Mouse (Mus musculus): ENCODE results near the gene BC025446. TPM values are rescaled to one million over a fixed set of nuclear protein-coding genes. Genes with fewer than 3 reads are reported as not detected.

Gene BC025446
- polyA plus RNA-seq, 1 experiment from 2014 or later = 0.16 TPM

- Histone ChIP-seq H3K36me3 (ENCODE audit: insufficient read depth) (no peaks in the 10 kb centered on the region), H3K4me2 (no peak overlapping the region), H3K9ac (no peak overlapping the region), H3K4me3 (ENCODE audit: low read depth, low read length) (no peak overlapping the region), H3K4me1 (ENCODE audit: insufficient read depth) (no peaks in the 10 kb centered on the region), H3K27me3 (ENCODE audit: insufficient read depth, low read length) (no peaks in the 10 kb centered on the region), H3K27ac (ENCODE audit: low read depth) (no peak overlapping the region), H3K9me3 (ENCODE audit: low read depth, low read length) (no peaks in the 10 kb centered on the region)
- ATAC-seq (ENCODE audit: insufficient read depth) = no peak
- no peak for TF ChIP-seq CTCF (IDR thresholded peaks at IDR 0.05; ENCODE audit: low read depth)
- WGBS = 64% methylated on average over 3 of the region's 3 CpGs
- DNase-seq = no peak
Measured at GRCm38 (mm10) chr15:75237736-75238288, 21.6 kb downstream of the BC025446 start.

- no peak for DNase-seq
- WGBS = 51% methylated on average over 2 of the region's 2 CpGs
Measured at GRCm38 (mm10) chr15:75240558-75240957, 24.4 kb downstream of the BC025446 start.

GRCm38 (mm10) chr15:75242756-75243640 lies 26.8 kb downstream of the BC025446 start:
- no peak overlapping the region for H3K27ac ChIP-seq (ENCODE audit: low read depth)
- WGBS = 57% methylated on average over 3 of the region's 3 CpGs
- no peak overlapping the region for H3K9ac ChIP-seq
- no peak for DNase-seq
- no peak for TF ChIP-seq CTCF (IDR thresholded peaks at IDR 0.05; ENCODE audit: low read depth)
- no peaks in the 10 kb centered on the region for H3K9me3 ChIP-seq (ENCODE audit: low read depth, low read length)
- no peaks in the 10 kb centered on the region for H3K27me3 ChIP-seq (ENCODE audit: insufficient read depth, low read length)
- no peak for ATAC-seq (ENCODE audit: insufficient read depth)
- no peak overlapping the region for H3K4me3 ChIP-seq (ENCODE audit: low read depth, low read length)
- no peak overlapping the region for H3K4me2 ChIP-seq
- H3K36me3 ChIP-seq (ENCODE audit: insufficient read depth) = no peaks in the 10 kb centered on the region
- H3K4me1 ChIP-seq (ENCODE audit: insufficient read depth) = no peaks in the 10 kb centered on the region

More at GRCm38 (mm10) chr15:75240558-75240957, 24.4 kb downstream of the BC025446 start:
- H3K9ac ChIP-seq = no peak overlapping the region
- H3K9me3 ChIP-seq (ENCODE audit: low read depth, low read length) = no peaks in the 10 kb centered on the region
- H3K27ac ChIP-seq (ENCODE audit: low read depth) = no peak overlapping the region
- no peaks in the 10 kb centered on the region for H3K4me1 ChIP-seq (ENCODE audit: insufficient read depth)
- H3K4me3 ChIP-seq (ENCODE audit: low read depth, low read length) = no peak overlapping the region
- no peaks in the 10 kb centered on the region for H3K36me3 ChIP-seq (ENCODE audit: insufficient read depth)
- ATAC-seq (ENCODE audit: insufficient read depth) = no peak
- H3K27me3 ChIP-seq (ENCODE audit: insufficient read depth, low read length) = no peaks in the 10 kb centered on the region
- no peak for TF ChIP-seq CTCF (IDR thresholded peaks at IDR 0.05; ENCODE audit: low read depth)
- H3K4me2 ChIP-seq = no peak overlapping the region

- H3K4me1 ChIP-seq (ENCODE audit: insufficient read depth) = no peaks in the 10 kb centered on the region
- H3K4me2 ChIP-seq = no peak overlapping the region
- DNase-seq (no peak), ATAC-seq (ENCODE audit: insufficient read depth) (no peak)
- no peak overlapping the region for H3K4me3 ChIP-seq (ENCODE audit: low read depth, low read length)
- no peak for TF ChIP-seq CTCF (IDR thresholded peaks at IDR 0.05; ENCODE audit: low read depth)
- H3K9me3 ChIP-seq (ENCODE audit: low read depth, low read length) = no peaks in the 10 kb centered on the region
- H3K27me3 ChIP-seq (ENCODE audit: insufficient read depth, low read length) = no peaks in the 10 kb centered on the region
- no peak overlapping the region for H3K9ac ChIP-seq
- no peaks in the 10 kb centered on the region for H3K36me3 ChIP-seq (ENCODE audit: insufficient read depth)
- no peak overlapping the region for H3K27ac ChIP-seq (ENCODE audit: low read depth)
- WGBS = 82% methylated on average over 3 of the region's 3 CpGs
Measured at GRCm38 (mm10) chr15:75254671-75255070, 38.5 kb downstream of the BC025446 start.

- no peak for DNase-seq
- no peak overlapping the region for H3K27ac ChIP-seq (ENCODE audit: low read depth)
- 0 out of 2 replicates have a peak, but pooled peaks have one; percentile 13 for TF ChIP-seq CTCF (IDR thresholded peaks at IDR 0.05; ENCODE audit: low read depth)
Measured at GRCm38 (mm10) chr15:75265863-75266262, 49.7 kb downstream of the BC025446 start.

GRCm38 (mm10) chr15:75266626-75267025 lies 50.5 kb downstream of the BC025446 start:
- H3K4me1 ChIP-seq (ENCODE audit: insufficient read depth) = no peaks in the 10 kb centered on the region
- WGBS = 64% methylated on average over 1 of the region's 1 CpGs

More at GRCm38 (mm10) chr15:75265863-75266262, 49.7 kb downstream of the BC025446 start:
- no peaks in the 10 kb centered on the region for H3K4me1 ChIP-seq (ENCODE audit: insufficient read depth)
- H3K36me3 ChIP-seq (ENCODE audit: insufficient read depth) = no peaks in the 10 kb centered on the region
- H3K9me3 ChIP-seq (ENCODE audit: low read depth, low read length) = no peaks in the 10 kb centered on the region
- no peak overlapping the region for H3K4me2 ChIP-seq
- ATAC-seq (ENCODE audit: insufficient read depth) = no peak
- H3K9ac ChIP-seq = no peak overlapping the region
- H3K4me3 ChIP-seq (ENCODE audit: low read depth, low read length) = no peak overlapping the region
- H3K27me3 ChIP-seq (ENCODE audit: insufficient read depth, low read length) = no peaks in the 10 kb centered on the region

GRCm38 (mm10) chr15:75268121-75268520 lies 51.9 kb downstream of the BC025446 start, which contains the start of gene Ly6f:
Gene Ly6f (plus strand): TSS chr15:75268421.
- Histone ChIP-seq H3K9me3 (ENCODE audit: low read depth, low read length) (no peaks in the 10 kb centered on the region), H3K27me3 (ENCODE audit: insufficient read depth, low read length) (no peaks in the 10 kb centered on the region), H3K4me2 (no peak within 1 kb of the TSS), H3K4me3 (ENCODE audit: low read depth, low read length) (no peak within 1 kb of the TSS), H3K27ac (ENCODE audit: low read depth) (no peak within 1 kb of the TSS), H3K36me3 (ENCODE audit: insufficient read depth) (no peaks in the 10 kb centered on the region), H3K4me1 (ENCODE audit: insufficient read depth) (no peaks in the 10 kb centered on the region), H3K9ac (no peak within 1 kb of the TSS)
- DNase-seq (no peak), ATAC-seq (ENCODE audit: insufficient read depth) (no peak)
- no peak for TF ChIP-seq CTCF (IDR thresholded peaks at IDR 0.05; ENCODE audit: low read depth)

More at GRCm38 (mm10) chr15:75266626-75267025, 50.5 kb downstream of the BC025446 start:
- no peak overlapping the region for H3K9ac ChIP-seq
- TF ChIP-seq CTCF (IDR thresholded peaks at IDR 0.05; ENCODE audit: low read depth) = no peak
- no peak overlapping the region for H3K27ac ChIP-seq (ENCODE audit: low read depth)
- ATAC-seq (ENCODE audit: insufficient read depth) (no peak), DNase-seq (no peak)
- no peaks in the 10 kb centered on the region for H3K9me3 ChIP-seq (ENCODE audit: low read depth, low read length)
- H3K36me3 ChIP-seq (ENCODE audit: insufficient read depth) = no peaks in the 10 kb centered on the region
- no peaks in the 10 kb centered on the region for H3K27me3 ChIP-seq (ENCODE audit: insufficient read depth, low read length)
- H3K4me3 ChIP-seq (ENCODE audit: low read depth, low read length) = no peak overlapping the region
- H3K4me2 ChIP-seq = no peak overlapping the region

Measured in lung, embryonic 14.5 days (tissue).